Mouse (Mus musculus) liver, embryonic 14.5 days (tissue): ENCODE measurements around the gene Dtymk. TPM values are rescaled to one million over a fixed set of nuclear protein-coding genes. Genes with fewer than 3 reads are reported as not detected.
A peak's percentile ranks its signal among the peaks of the same experiment; 100 is the strongest.
"Not testable (repeated sequence)": the region's sequence is repeated elsewhere in the genome, so short reads cannot be mapped to it uniquely, and the experiment has no call there.

Source experiments
- ATAC-seq: fragments of 200-750 bp; cut with Nextera tagmentation; 2 replicates; pipeline ENCODE4 v1.8.0; 2017; ENCODE audit warnings: moderate number of reproducible peaks, mild to moderate bottlenecking, moderate library complexity; ENCODE audit not compliant: insufficient read depth
- DNase-seq, 3 experiments: peaks; one replicate each; pipeline ENCODE4 v3.0.0-alpha.2; 2012 to 2013; ENCODE audit warnings: low read depth in 3 of 3, low spot score in 3 of 3
- H3K27ac ChIP-seq: fragments of 300-500 bp; sonication (generic); 2 replicates; pipeline ENCODE4 v1.5.1; 2014; ENCODE audit warnings: moderate library complexity, mild to moderate bottlenecking, control low read depth, inconsistent platforms
- H3K27me3 ChIP-seq: fragments of 300-500 bp; sonication (generic); 2 replicates; pipeline ENCODE4 v1.6.1; 2014; ENCODE audit warnings: mild to moderate bottlenecking, low read length, moderate library complexity; ENCODE audit not compliant: control insufficient read depth, insufficient read depth
- H3K36me3 ChIP-seq: fragments of 300-500 bp; sonication (generic); replicated peaks from 2 replicates; pipeline ENCODE4 v1.6.1; 2014; ENCODE audit warnings: low read depth; ENCODE audit not compliant: control insufficient read depth, insufficient read depth
- H3K4me1 ChIP-seq, 2 experiments: fragments of 200-500 bp in 1 of 2; fragments of 300-500 bp in 1 of 2; sonication (generic) in 1 of 2; replicated peaks; 2 replicates each; pipeline ENCODE4 v1.6.1; 2012 to 2014; ENCODE audit warnings: antibody characterized with exemption in 1 of 2, inconsistent platforms in 1 of 2, low read length in 1 of 2; ENCODE audit not compliant: control insufficient read depth in 2 of 2, insufficient read depth in 2 of 2
- H3K4me2 ChIP-seq: fragments of 300-500 bp; sonication (generic); 2 replicates; pipeline ENCODE4 v1.6.1; 2014; ENCODE audit warnings: low read depth, mild to moderate bottlenecking, control low read depth, moderate library complexity
- H3K4me3 ChIP-seq, 2 experiments: fragments of 200-500 bp in 1 of 2; fragments of 300-500 bp in 1 of 2; sonication (generic) in 1 of 2; 2 replicates each; pipeline ENCODE4 v1.5.1; 2012 to 2014; ENCODE audit warnings: low read depth in 2 of 2, low read length in 2 of 2, mild to moderate bottlenecking in 2 of 2, control low read depth in 1 of 2, inconsistent platforms in 1 of 2, moderate library complexity in 1 of 2; ENCODE audit not compliant: insufficient read depth in 1 of 2
- H3K9ac ChIP-seq: fragments of 300-500 bp; sonication (generic); replicated peaks from 2 replicates; pipeline ENCODE4 v1.6.1; 2014; ENCODE audit warnings: mild to moderate bottlenecking, control low read depth, moderate library complexity
- H3K9me3 ChIP-seq: fragments of 300-500 bp; sonication (generic); 2 replicates; pipeline ENCODE4 v1.6.1; 2016; ENCODE audit warnings: low read length, mixed read lengths; ENCODE audit not compliant: control insufficient read depth
- CTCF ChIP-seq: IDR thresholded peaks from 2 replicates; pipeline ENCODE4 v1.5.1; 2016; ENCODE audit warnings: antibody characterized with exemption, low read depth, control low read depth
- EP300 ChIP-seq: IDR thresholded peaks from 2 replicates; pipeline ENCODE4 v1.6.1; 2016; ENCODE audit warnings: antibody characterized with exemption, low read depth
- WGBS: fragments of 180-500 bp; shearing (Covaris S2); extraction: QIAGEN DNeasy Blood & Tissue Kit; methylation state at CpG from one replicate; pipeline ENCODE4 v1.1.7; 2014; ENCODE audit not compliant: insufficient replicate concordance; 5-methylcytosine and 5-hydroxymethylcytosine counted together
- polyA plus RNA-seq, 2 experiments: library from polyadenylated mRNA; depleted of rRNA in 1 of 2; stranded (reverse) in 1 of 2; unstranded in 1 of 2; fragments of >200 nt; fragmentation: Nextera tagmentation in 1 of 2; extraction: Ambion mirVana in 1 of 2; gene quantifications; 2 replicates each; pipeline versions ENCODE4 v1.2.1 to v1.2.3; 2012 to 2014

Dtymk gene
- polyA plus RNA-seq, 2 experiments, result 128 to 148 TPM

DNA sequence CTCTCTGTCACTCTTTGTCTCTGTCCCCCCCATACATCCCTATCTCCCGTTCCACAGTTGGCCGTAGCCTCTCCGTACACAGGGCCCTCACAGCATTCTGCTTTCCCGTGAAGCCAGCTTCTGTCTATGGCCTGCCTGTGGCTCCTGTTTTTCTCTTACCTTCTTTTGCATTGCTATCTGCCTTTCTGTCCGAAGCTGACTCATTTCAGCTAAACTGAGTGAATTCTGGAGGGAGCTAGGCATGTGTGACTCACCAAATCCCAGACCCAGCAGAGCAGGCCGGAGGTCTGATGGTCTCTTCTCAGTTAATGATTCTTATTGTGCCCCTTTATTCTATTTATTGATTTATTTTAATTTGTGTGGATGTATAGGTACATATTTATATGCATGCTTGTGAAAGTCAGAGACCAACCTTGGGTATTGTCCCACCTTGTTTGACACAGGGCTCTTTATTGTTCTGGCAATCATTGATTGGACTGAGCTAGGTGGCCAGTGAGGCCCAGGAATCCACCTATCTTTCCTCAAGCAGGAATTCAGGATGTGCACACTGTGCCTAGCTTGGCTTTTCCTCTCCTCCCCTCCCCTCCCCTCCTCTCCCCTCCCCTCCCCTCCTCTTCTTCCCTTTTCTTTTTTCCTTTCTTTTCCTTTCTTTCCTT is 34.3 kb upstream of the Dtymk start:
- Histone ChIP-seq H3K4me2 (no peak overlapping the region), H3K4me3 (no peak overlapping the region), H3K4me1 (no peaks in the 10 kb centered on the region), H3K9me3 (no peaks in the 10 kb centered on the region), H3K36me3 (no peaks in the 10 kb centered on the region; the same call in 1 of the 2 replicates), H3K9ac (no peak overlapping the region), H3K27me3 (no peaks in the 10 kb centered on the region), H3K27ac (no peak overlapping the region)
- WGBS, result 71% methylated on average over 6 of the region's 6 CpGs
- ATAC-seq (no peak), DNase-seq (no peak)
- TF ChIP-seq EP300, result no peak

DNA sequence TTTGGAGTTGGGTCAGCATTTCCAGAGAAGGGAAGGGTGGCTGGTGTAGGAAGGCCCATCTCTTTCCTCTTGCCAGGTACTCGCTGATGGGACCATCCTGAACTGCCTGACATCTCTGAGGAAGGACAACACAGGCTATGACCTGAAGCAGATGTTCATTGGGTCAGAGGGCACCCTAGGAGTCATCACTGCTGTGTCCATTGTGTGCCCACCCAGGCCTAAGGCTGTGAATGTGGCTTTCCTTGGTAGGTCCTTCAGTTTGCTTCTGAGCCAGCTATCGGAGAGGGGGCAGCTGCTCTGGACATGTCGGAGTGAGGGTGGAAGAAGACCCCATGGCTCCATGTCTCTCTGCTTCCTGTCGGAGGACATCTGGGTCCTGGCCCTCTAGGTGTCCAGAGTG is 33.5 kb upstream of the Dtymk start:
- Histone ChIP-seq H3K27ac (no peak overlapping the region), H3K27me3 (no peaks in the 10 kb centered on the region), H3K4me3 (no peak overlapping the region), H3K9ac (no peak overlapping the region), H3K9me3 (no peaks in the 10 kb centered on the region), H3K4me1 (no peaks in the 10 kb centered on the region), H3K36me3 (no peaks in the 10 kb centered on the region; the same call in 1 of the 2 replicates), H3K4me2 (no peak overlapping the region)
- TF ChIP-seq EP300 (no peak), CTCF (no peak)
- ATAC-seq (no peak), DNase-seq (no peak)
- WGBS, result 78% methylated on average over 4 of the region's 4 CpGs

DNA sequence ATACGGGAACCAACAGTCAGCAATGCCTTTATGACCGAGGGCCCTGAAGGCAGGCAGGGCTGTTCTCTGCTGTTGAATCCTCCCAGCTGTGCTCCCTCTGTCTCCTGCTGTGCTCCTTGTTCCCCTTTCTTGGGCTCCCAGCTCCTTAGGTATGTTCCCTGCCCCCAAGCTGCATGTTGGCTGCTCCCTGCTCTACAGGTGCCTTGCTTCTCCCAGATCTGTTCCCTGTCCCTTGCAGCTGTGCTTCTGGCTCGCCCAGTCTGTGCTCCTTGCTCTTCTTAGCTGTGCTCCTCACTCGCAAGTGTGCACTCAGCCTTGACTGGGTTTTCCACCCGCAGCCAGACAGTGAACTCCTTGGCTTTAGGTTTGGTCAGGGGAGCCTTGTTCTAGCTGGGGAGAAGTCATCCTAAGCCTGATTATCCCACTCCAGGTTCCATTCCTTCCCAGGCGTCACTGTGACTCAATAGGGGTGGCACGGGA is 33.0 kb upstream of the Dtymk start:
- H3K4me3 ChIP-seq, result no peak overlapping the region
- H3K27ac ChIP-seq, result no peak overlapping the region
- no peaks in the 10 kb centered on the region; the same call in 1 of the 2 replicates for H3K36me3 ChIP-seq
- ATAC-seq, result 0 out of 2 replicates have a peak, but pooled peaks have one; percentile 11
- no peak overlapping the region for H3K4me2 ChIP-seq
- TF ChIP-seq CTCF (no peak), EP300 (no peak)
- 68% methylated on average over 7 of the region's 7 CpGs for WGBS
- H3K9me3 ChIP-seq, result no peaks in the 10 kb centered on the region
- H3K4me1 ChIP-seq, result no peaks in the 10 kb centered on the region
- DNase-seq, result no peak
- no peak overlapping the region for H3K9ac ChIP-seq
- no peaks in the 10 kb centered on the region for H3K27me3 ChIP-seq

DNA sequence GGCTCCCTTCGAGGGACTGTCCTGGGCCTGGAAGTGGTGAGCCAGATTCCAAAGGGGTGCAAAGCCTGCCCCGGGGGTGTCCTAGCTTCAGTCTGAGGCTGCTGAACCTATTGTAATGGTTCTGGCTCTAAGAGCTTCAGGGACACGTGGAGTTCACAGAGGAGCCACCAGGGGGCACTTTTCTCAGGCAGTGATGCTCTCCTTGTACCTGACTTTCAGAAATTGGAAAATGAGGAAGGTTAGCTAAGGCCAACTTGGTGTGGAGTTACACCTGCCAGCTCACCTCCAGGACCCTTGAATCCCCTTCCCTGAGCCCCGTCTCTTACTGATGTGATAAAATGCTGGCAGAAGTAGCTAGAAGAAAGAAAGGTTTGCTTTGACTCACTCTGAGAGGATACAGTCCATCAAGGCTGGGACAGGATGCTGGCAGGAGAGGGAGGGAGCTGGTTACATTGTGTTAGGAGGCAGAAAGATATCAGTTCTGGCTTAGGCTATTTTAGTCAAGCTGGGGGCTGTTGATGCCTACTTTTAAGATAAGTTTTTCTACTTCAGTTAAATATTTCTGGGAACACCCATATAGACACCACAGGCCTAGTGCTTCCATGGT is 31.1 kb upstream of the Dtymk start:
- not testable (repeated sequence) for H3K9me3 ChIP-seq, H3K4me1 ChIP-seq, H3K4me3 ChIP-seq, H3K4me2 ChIP-seq, H3K27ac ChIP-seq, H3K9ac ChIP-seq, H3K27me3 ChIP-seq, H3K36me3 ChIP-seq, DNase-seq
- peak; percentile 19; the same call in 1 of the 2 replicates for ATAC-seq
- TF ChIP-seq CTCF, result peak; percentile 52
- 68% methylated on average over 2 of the region's 4 CpGs for WGBS

DNA sequence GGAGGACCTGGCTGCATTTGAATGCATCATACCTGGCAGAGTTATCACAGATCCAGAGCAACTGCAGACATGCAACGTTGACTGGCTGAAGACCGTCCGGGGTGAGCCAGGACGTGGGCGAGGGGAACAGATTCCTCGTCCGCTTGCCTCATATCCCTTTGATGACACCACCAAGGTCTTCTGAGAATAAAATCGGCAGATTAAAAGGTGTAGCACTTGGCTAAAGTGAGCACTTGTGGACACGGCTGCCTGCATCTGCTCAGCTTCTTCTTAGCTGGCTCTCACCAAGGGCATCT is 24.8 kb upstream of the Dtymk start:
- peak overlapping the region; percentile 82; the same call in 1 of the 2 replicates for H3K9ac ChIP-seq
- H3K4me3 ChIP-seq, result peak overlapping the region in 1 of 2 experiments; percentile 72; a peak in 2 of 4 replicates
- no peaks in the 10 kb centered on the region for H3K9me3 ChIP-seq
- peak overlapping the region; percentile 99 for H3K4me2 ChIP-seq
- H3K36me3 ChIP-seq, result no peaks in the 10 kb centered on the region; the same call in 1 of the 2 replicates
- peaks cover 13 to 17% of the 10 kb centered on the region in 2 experiments for H3K4me1 ChIP-seq
- no peak for DNase-seq
- no peak overlapping the region for H3K27ac ChIP-seq
- no peak for TF ChIP-seq CTCF
- no peak for TF ChIP-seq EP300
- 87% methylated on average over 9 of the region's 9 CpGs for WGBS
- H3K27me3 ChIP-seq, result no peaks in the 10 kb centered on the region
- no peak for ATAC-seq
